Mouse (Mus musculus): ENCODE data around the gene Trmt13. TPM values are rescaled to one million over a fixed set of nuclear protein-coding genes. Genes with fewer than 3 reads are reported as not detected.

Trmt13 gene
- total and polyA plus RNA-seq, 3 experiments: 9.9 to 20.9 (median 11.1) TPM

- TF ChIP-seq ETS1 (conservative IDR thresholded peaks at IDR 0.05; ENCODE audit: low read depth, low read length) (no peak), ELF1 (IDR thresholded peaks at IDR 0.05; ENCODE audit: low read depth, low read length) (no peak), NELFE (IDR thresholded peaks at IDR 0.05; ENCODE audit: low read depth, low read length) (no peak), MEF2A (IDR thresholded peaks at IDR 0.05; ENCODE audit: borderline replicate concordance, low read depth, low read length) (no peak), MAX (IDR thresholded peaks at IDR 0.05; ENCODE audit: low read length) (no peak), USF2 (conservative IDR thresholded peaks at IDR 0.05; ENCODE audit: low read depth, low read length) (no peak), ZKSCAN1 (IDR thresholded peaks at IDR 0.05; ENCODE audit: borderline replicate concordance, low read depth, low read length) (no peak), MAZ (IDR thresholded peaks at IDR 0.05; ENCODE audit: low read depth, low read length) (no peak), E2F4 (IDR thresholded peaks at IDR 0.05; ENCODE audit: insufficient replicate concordance, low read depth, low read length) (no peak), RAD21 (IDR thresholded peaks at IDR 0.05; ENCODE audit: low read depth, low read length) (no peak)
- Histone ChIP-seq H3K36me3 (replicated peaks in 1 of 2; ENCODE audit: control insufficient read depth in 1 of 2, insufficient read depth in 1 of 2, low read length in 1 of 2) (peaks cover 58 to 90% of the 10 kb centered on the region in 2 experiments), H3K79me2 (replicated peaks; ENCODE audit: control insufficient read depth, extremely low read depth, insufficient read depth, poor library complexity, severe bottlenecking) (no peaks in the 10 kb centered on the region), H3K9me3 (replicated peaks; ENCODE audit: low read length) (no peaks in the 10 kb centered on the region), H3K9ac (ENCODE audit: insufficient read depth, low read depth) (no peak overlapping the region), H3K4me3 (replicated peaks in 1 of 3; ENCODE audit: low read depth in 2 of 3, low read length in 2 of 3, poor library complexity in 1 of 3) (no peak overlapping the region), H3K27ac (ENCODE audit: insufficient read depth, low read depth) (no peak overlapping the region), H3K4me1 (ENCODE audit: control insufficient read depth in 1 of 2, insufficient read depth in 2 of 2) (peaks cover 0 to 3% of the 10 kb centered on the region in 2 experiments; a peak in 2 of 4 replicates), H3K27me3 (replicated peaks) (no peaks in the 10 kb centered on the region), H3K4me2 (ENCODE audit: insufficient read depth, low read depth, poor library complexity, severe bottlenecking) (no peak overlapping the region)
- in situ Hi-C loops (cut with MboI; ENCODE audit: low pct_ligation_motif_present, low pct_unique_long_range_greater_than_20kb, low sequenced_read_pairs): no loop called here
- dilution Hi-C loops (cut with MboI; ENCODE audit: extremely low pct_ligation_motif_present, extremely low pct_unique_long_range_greater_than_20kb, low sequenced_read_pairs): no loop called here
- DNase-seq (ENCODE audit: extremely low read depth): no peak
Observed at GRCm38 (mm10) chr3:116641811-116642371, 27.5 kb upstream of the Trmt13 start.

- Histone ChIP-seq H3K9ac (ENCODE audit: insufficient read depth, low read depth) (no peak overlapping the region), H3K9me3 (replicated peaks; ENCODE audit: low read length) (no peaks in the 10 kb centered on the region), H3K4me1 (ENCODE audit: control insufficient read depth in 1 of 2, insufficient read depth in 2 of 2) (peaks cover 0 to 3% of the 10 kb centered on the region in 2 experiments; a peak in 2 of 4 replicates), H3K4me3 (replicated peaks in 1 of 3; ENCODE audit: low read depth in 2 of 3, low read length in 2 of 3, poor library complexity in 1 of 3) (no peak overlapping the region), H3K36me3 (replicated peaks in 1 of 2; ENCODE audit: control insufficient read depth in 1 of 2, insufficient read depth in 1 of 2, low read length in 1 of 2) (peaks cover 54 to 90% of the 10 kb centered on the region in 2 experiments), H3K27me3 (replicated peaks) (no peaks in the 10 kb centered on the region), H3K27ac (ENCODE audit: insufficient read depth, low read depth) (no peak overlapping the region), H3K79me2 (replicated peaks; ENCODE audit: control insufficient read depth, extremely low read depth, insufficient read depth, poor library complexity, severe bottlenecking) (no peaks in the 10 kb centered on the region), H3K4me2 (ENCODE audit: insufficient read depth, low read depth, poor library complexity, severe bottlenecking) (no peak overlapping the region)
- dilution Hi-C loops (cut with MboI; ENCODE audit: extremely low pct_ligation_motif_present, extremely low pct_unique_long_range_greater_than_20kb, low sequenced_read_pairs): no loop called here
- in situ Hi-C loops (cut with MboI; ENCODE audit: low pct_ligation_motif_present, low pct_unique_long_range_greater_than_20kb, low sequenced_read_pairs): no loop called here
- TF ChIP-seq PAX5 (IDR thresholded peaks at IDR 0.05; ENCODE audit: low read length) (no peak), POLR2A (IDR thresholded peaks at IDR 0.05; ENCODE audit: low read depth, low read length) (no peak), KAT2A (IDR thresholded peaks at IDR 0.05; ENCODE audit: insufficient replicate concordance, low read length) (no peak), USF1 (IDR thresholded peaks at IDR 0.05; ENCODE audit: low read depth, low read length) (no peak), JUND (conservative IDR thresholded peaks at IDR 0.05; ENCODE audit: low read depth, low read length) (no peak), EP300 (IDR thresholded peaks at IDR 0.05; ENCODE audit: low read length) (no peak), ZKSCAN1 (IDR thresholded peaks at IDR 0.05; ENCODE audit: borderline replicate concordance, low read depth, low read length) (no peak), TBP (conservative IDR thresholded peaks at IDR 0.05; ENCODE audit: low read depth, low read length) (no peak), IRF4 (IDR thresholded peaks at IDR 0.05; ENCODE audit: low read depth, low read length) (no peak), CHD1 (IDR thresholded peaks at IDR 0.05; ENCODE audit: low read depth, low read length) (no peak), ZNF384 (IDR thresholded peaks at IDR 0.05; ENCODE audit: low read depth, low read length) (no peak), ETS1 (conservative IDR thresholded peaks at IDR 0.05; ENCODE audit: low read depth, low read length) (no peak)
- peak; percentile 54 for DNase-seq (ENCODE audit: extremely low read depth)
Observed at GRCm38 (mm10) chr3:116640024-116640423, 25.6 kb upstream of the Trmt13 start.

Measured in CH12.LX (cell line).